Mouse (Mus musculus) ES-Bruce4 (cell line): Measurements from ENCODE around the gene Tcf7l2.

ENCODE experiments used
- CTCF ChIP-seq: IDR thresholded peaks from one replicate; pipeline ENCODE4 v1.8.1; 2011; ENCODE audit warnings: low read depth, low read length
- EP300 ChIP-seq: IDR thresholded peaks from 2 replicates; pipeline ENCODE4 v1.6.1; 2011; ENCODE audit warnings: low read depth, low read length; ENCODE audit not compliant: insufficient read depth
- POLR2A ChIP-seq: IDR thresholded peaks from one replicate; pipeline ENCODE4 v1.8.1; 2011; ENCODE audit warnings: low read length; ENCODE audit not compliant: insufficient read depth

- TF ChIP-seq CTCF = no peak
- TF ChIP-seq POLR2A = no peak
- TF ChIP-seq EP300 = no peak
Measured at GRCm38 (mm10) chr19:55745192-55745578, 3.6 kb downstream of the Tcf7l2 start.
